Mouse (Mus musculus): Measurements from ENCODE around the gene Tmem131l.
"Not testable (repeated sequence)": the region's sequence is repeated elsewhere in the genome, so short reads cannot be mapped to it uniquely, and the experiment has no call there.

Tmem131l gene

GRCm38 (mm10) chr3:83915768-83916496 is 124.0 kb downstream of the Tmem131l start:
- DNase-seq (ENCODE audit: low spot score in 2 of 2), result peak; percentile 22 to 48

DNA sequence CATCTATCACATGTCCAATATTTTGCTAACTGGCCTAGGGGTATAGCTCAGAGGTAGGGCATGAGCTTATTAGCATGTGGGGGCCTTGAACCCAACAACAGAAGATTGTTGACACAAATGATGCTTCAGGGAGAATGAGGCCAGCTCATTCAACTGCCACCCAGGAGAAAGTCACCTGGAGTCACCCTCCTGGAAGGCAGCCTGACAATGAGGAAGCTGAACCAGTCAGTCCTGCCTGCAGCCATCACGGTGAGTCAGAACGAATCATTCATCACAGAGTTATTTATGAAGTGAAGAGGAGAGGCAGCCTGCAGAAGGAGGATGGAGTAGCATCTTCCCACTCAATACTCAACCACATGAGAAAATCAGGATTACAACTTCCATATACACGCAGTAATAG is 124.9 kb downstream of the Tmem131l start:
- DNase-seq (ENCODE audit: low spot score in 2 of 2), result peak; percentile 28 to 31

DNA sequence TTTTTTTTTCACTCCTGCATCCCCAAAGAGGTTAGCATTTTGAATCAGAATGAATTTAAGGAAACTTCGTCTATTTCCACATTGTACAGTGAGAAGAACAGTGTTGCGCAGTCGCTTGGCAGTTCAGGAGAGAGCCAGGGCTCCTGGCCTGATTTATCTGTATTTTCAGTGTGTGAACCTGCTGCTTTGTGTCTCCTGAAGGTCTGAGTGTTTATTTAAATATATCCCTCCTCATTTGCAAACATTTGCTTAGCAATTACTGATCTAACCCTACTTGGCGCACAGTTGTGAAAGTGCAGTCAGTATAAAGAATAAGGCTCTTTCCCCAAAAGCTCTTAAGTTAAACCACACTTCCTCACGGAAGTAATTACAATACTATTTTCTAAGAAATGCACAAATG is 129.3 kb downstream of the Tmem131l start:
- no peak for DNase-seq (ENCODE audit: low spot score in 2 of 2)

- DNase-seq (ENCODE audit: low spot score in 2 of 2), result no peak
Observed at GRCm38 (mm10) chr3:83906185-83906584, 133.8 kb downstream of the Tmem131l start.

DNA sequence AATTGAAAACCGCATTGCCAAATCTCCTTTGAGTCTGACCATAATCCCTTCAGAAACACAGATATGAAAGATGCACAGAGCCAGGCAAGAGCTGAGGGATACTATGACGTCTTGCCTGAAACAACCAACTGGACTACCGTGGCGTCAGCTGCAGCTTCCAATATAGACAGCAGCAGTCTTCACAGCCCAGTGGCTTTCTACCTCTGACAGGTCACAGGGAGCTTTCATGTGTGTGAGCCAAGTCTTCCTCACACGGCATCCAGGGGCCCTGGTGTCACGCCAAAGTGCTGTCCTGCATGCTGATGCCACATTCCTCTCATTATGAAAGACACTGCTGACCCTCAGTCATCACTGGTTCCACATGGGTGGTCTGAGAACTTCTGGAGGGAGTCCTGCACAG is 134.8 kb downstream of the Tmem131l start:
- no peak for DNase-seq (ENCODE audit: low spot score in 2 of 2)

DNA sequence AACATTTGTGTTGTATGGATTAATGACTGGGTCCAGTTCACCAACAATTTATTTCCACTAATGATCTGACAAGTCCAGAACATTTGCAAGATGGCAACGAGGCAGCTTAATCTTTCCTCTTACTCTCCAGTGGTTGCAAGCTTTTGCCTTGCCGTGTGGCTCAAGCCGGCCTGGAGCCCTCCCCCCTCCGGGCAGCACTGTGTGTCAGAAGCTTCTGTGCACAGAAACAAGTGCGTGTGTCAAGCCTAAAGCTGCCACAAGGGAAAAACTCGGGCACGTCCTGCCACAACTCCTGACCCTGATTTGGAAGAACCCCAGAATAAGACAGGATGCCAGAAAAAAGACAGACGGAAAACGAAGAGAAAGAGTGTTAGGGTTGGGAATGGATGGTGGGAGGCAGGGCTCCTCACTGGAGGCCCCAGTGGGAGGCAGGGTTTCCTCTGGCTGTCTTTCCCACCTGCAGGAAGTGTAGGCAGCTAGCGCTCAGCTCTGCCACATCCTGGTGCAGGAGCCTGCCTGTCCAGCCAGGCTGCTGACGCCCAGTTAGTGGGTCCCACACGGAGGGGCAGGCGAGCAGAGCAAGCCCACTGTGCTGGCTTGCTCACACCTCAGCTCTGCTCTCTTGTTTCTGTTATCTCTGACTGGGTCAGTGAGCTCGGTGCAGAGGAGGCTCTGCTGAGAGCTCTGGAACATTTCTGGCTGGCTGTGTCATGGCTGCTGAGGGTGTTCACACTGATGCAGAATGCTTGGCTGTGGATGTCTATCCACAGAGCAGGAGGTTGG is 135.6 kb downstream of the Tmem131l start:
- DNase-seq (ENCODE audit: low spot score in 2 of 2), result no peak

DNA sequence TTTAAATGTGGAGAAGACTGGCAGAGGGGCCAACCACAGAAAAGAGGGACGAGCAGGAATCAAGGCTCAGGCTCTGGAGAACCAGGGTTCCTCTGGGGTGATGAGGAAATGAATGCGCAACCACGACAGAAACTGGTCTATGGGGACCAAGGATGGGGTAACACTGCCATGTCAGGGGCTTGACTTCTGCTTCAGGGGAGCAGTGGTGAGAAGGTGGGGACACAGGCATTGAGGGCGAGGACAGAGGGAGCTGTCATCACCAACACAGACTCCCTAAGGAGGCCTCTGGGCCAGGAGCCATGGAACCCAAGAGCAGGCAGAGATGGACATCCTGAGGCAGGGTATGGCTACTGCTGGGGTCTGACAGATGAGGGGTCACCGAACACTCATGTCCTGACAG is 137.0 kb downstream of the Tmem131l start:
- no peak for DNase-seq (ENCODE audit: low spot score in 2 of 2)

- no peak for DNase-seq (ENCODE audit: low spot score in 2 of 2)
Observed at GRCm38 (mm10) chr3:83902459-83902858, 137.5 kb downstream of the Tmem131l start.

GRCm38 (mm10) chr3:83900756-83901373 is 139.1 kb downstream of the Tmem131l start:
- DNase-seq (ENCODE audit: low spot score in 2 of 2), result no peak

DNA sequence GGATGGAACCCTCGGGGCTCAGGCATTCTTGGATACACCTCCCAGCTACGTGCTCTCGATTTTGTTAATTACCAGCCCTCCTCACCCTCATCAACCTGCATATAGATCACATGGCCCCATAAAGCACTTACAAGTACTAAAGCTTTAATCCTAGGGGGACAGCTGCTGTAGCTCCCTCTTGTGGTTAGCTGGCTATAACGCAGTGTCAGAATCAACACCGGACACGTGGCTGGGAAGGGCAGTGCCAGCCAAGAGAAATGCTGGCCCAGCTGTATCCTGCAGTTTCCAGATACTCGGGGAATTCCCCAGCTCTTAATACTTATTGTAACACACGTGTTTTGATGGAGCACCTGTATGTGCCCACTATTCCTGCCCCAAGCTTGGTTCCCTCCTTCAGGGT is 140.4 kb downstream of the Tmem131l start:
- DNase-seq (ENCODE audit: low spot score in 2 of 2), result peak; percentile 39 to 57

GRCm38 (mm10) chr3:83898246-83898645 is 141.7 kb downstream of the Tmem131l start:
- DNase-seq (ENCODE audit: low spot score in 2 of 2), result no peak

DNA sequence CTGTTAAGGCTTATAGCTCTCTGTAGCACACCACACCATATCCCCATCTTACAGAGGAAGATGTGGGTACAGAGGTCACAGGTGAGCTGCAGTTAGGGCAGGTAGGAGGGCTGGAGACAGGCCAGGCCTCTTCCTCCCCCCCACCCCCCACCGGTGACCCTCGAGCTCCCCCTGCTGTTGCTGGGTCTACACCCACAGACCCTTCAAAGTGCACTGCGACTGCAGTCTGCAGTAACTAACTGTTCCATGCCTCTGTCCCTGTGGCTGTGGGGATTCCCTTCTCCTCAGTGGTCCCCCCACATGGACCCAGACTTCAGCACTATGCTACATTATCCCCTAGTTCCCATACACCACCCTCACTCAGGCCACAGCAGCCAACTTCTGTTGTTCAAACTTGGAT is 144.2 kb downstream of the Tmem131l start:
- DNase-seq (ENCODE audit: low spot score in 2 of 2), result no peak

DNA sequence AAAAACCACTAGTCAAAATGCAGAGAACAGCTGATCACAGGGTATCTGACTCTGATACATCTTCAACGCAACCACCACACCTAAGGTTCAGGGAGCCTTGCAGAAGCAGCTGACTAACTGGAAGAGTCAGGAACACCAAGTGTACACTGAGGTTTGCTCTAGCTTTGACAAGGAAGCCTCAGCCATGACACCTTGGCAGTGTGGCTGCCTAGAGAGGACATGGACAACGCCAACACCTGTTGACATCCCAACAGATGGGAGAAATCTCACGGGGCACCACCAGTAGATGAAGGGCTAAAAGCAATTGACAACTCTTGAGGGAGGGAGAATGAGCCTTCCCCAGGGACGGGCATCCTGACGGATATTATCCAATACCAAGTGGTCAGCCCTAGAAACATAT is 144.9 kb downstream of the Tmem131l start:
- no peak for DNase-seq (ENCODE audit: low spot score in 2 of 2)

DNA sequence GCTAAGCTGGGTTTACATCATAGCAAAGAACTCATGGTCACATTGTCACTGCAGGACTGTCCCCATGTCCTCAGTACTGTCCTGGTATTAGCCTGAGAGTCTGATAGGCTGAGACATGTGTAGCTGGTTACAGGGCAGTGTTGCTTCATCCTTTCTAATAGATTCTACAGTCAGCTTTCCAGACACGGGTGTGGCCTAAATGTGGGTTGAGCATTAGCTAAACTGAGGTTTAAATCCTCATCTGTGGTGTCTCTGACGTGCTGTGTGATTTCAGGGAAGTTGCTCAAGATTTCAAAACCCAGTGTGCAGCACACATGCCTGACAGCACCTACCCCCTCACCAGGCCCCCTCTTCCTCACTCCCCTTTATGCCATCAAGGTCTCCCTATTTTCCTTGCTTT is 154.8 kb downstream of the Tmem131l start:
- DNase-seq (ENCODE audit: low spot score in 2 of 2), result no peak

DNA sequence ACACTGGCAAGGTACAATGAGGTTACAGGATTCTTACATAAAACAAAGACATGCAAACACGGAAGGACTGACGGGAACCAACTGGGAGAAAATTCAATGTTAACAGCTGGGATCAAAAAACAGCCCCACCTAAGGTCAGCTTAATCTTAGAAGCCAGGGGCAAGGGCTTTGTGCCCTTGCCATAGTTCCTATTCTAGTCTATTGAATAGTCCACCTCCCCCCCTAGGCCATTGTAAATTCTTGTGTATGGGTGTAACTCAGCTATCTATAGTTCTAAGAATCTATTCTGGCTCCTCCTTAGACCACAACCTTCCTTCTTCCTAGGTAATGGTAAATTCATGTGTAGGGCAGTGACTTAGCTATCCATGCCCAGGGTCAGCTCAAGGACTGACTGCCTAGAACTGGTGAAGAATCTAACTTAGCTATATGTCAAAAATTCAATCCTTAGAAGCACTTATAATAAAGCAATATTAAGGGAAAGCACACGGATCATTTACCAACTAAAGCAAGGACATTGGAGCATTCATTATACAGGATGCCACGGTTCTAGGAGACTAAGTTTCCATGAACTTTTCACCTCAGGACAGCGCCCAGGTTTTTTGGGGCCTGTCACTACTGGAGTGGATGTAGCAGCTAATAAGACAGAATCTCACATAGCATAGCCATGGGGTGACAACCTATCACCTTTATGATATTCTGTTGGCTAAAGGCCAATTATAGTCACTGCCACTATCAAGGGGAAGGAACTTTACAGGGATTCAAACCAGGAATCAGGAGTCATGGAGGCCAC is 160.5 kb downstream of the Tmem131l start:
- not testable (repeated sequence) for DNase-seq (ENCODE audit: low spot score in 2 of 2)

GRCm38 (mm10) chr3:83878801-83879200 is 161.2 kb downstream of the Tmem131l start:
- DNase-seq (ENCODE audit: low spot score in 2 of 2), result no peak

DNA sequence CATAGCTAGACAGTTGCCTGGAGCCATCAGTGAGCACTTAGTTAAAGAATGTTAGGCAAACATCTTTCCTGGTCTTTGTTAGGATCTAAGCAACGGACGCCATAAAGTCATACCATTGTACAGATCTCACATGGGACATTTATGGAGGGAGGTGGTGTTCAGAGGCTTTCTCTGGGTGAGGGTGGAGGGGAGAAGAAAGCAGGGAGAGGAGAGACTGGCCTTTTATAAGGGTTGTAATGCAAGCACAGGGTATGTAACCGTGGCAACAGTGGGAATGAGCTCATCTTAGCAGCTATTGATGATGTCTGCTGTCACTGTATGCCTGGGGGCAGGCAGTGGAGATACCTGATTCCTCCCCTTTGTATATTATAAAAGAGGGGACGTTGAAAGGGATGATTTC is 163.7 kb downstream of the Tmem131l start:
- DNase-seq (ENCODE audit: low spot score in 2 of 2), result no peak

GRCm38 (mm10) chr3:83875078-83875477 is 164.9 kb downstream of the Tmem131l start:
- not testable (repeated sequence) for DNase-seq (ENCODE audit: low spot score in 2 of 2)

DNA sequence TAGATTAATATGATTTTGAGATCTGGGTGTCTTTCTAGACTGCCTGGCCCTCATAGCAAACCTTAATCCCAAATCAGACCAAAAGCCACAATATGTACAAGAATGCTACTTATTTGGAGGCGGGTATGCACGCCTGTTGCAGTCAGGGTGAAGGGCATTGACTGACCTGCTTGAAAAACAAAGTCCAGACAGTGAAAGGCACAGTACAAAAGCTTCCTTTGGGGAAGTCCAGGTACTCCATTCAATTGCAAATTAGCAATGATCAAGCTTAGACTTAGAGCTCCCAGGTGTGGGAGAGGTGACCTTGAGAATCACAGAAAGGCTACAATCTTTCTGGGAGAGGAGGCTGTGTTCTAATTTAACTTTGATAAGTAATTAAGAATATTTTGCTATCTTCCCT is 167.1 kb downstream of the Tmem131l start:
- not testable (repeated sequence) for DNase-seq (ENCODE audit: low spot score in 2 of 2)

- DNase-seq (ENCODE audit: low spot score in 2 of 2), result not testable (repeated sequence)
Observed at GRCm38 (mm10) chr3:83871962-83872361, 168.0 kb downstream of the Tmem131l start.

- not testable (repeated sequence) for DNase-seq (ENCODE audit: low spot score in 2 of 2)
Observed at GRCm38 (mm10) chr3:83871559-83871958, 168.4 kb downstream of the Tmem131l start.

DNA sequence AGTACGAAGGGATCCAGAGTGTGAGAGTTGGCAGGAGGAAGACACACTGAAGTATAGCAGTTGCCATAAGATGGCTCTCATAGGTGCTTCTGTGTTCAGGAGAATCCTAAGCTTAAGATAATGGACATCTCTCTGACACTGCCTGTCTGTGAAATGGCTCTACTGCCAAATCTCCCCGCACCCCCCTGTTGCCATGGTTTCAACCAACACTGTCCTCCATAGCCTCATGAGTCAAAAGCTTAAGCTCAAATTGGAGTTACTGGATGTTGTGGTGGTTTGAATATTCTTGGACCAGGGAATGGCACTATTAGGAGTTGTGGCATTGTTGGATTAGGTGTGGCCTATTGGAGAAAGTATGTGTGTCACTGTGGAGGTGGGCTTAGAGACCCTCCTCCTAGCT is 170.2 kb downstream of the Tmem131l start:
- DNase-seq (ENCODE audit: low spot score in 2 of 2), result no peak

All from frontal cortex, postnatal 36 days (tissue).